Mouse (Mus musculus) intestine, postnatal 0 days (tissue): ENCODE results near the gene BC037034. TPM values are rescaled to one million over a fixed set of nuclear protein-coding genes. Genes with fewer than 3 reads are reported as not detected.

Experiments used
- ATAC-seq: fragments of 200-750 bp; cut with Nextera tagmentation; 2 replicates; pipeline ENCODE4 v1.8.0; 2017; ENCODE audit warnings: mild to moderate bottlenecking, moderate TSS enrichment, moderate library complexity
- H3K27ac ChIP-seq: fragments of 300-500 bp; sonication (generic); 2 replicates; pipeline ENCODE4 v1.5.1; 2014; ENCODE audit warnings: mild to moderate bottlenecking, low read depth, low read length, moderate library complexity
- H3K27me3 ChIP-seq: fragments of 300-500 bp; sonication (generic); replicated peaks from 2 replicates; pipeline ENCODE4 v1.6.1; 2014; ENCODE audit warnings: low read length, mixed read lengths; ENCODE audit not compliant: control insufficient read depth, insufficient read depth
- H3K36me3 ChIP-seq: fragments of 300-500 bp; sonication (generic); 2 replicates; pipeline ENCODE4 v1.6.1; 2014; ENCODE audit warnings: mild to moderate bottlenecking, moderate library complexity; ENCODE audit not compliant: control insufficient read depth, insufficient read depth
- H3K4me1 ChIP-seq: fragments of 300-500 bp; sonication (generic); replicated peaks from 2 replicates; pipeline ENCODE4 v1.6.1; 2014; ENCODE audit warnings: antibody characterized with exemption, low read length, mixed read lengths; ENCODE audit not compliant: control insufficient read depth, insufficient read depth
- H3K4me2 ChIP-seq: fragments of 300-500 bp; sonication (generic); replicated peaks from 2 replicates; pipeline ENCODE4 v1.6.1; 2014; ENCODE audit warnings: low read depth, mild to moderate bottlenecking, moderate library complexity
- H3K4me3 ChIP-seq: fragments of 300-500 bp; sonication (generic); 2 replicates; pipeline ENCODE4 v1.5.1; 2014; ENCODE audit warnings: low read depth, low read length
- H3K9ac ChIP-seq: fragments of 300-500 bp; sonication (generic); 2 replicates; pipeline ENCODE4 v1.6.1; 2014; ENCODE audit warnings: mild to moderate bottlenecking, low read depth, low read length
- H3K9me3 ChIP-seq: fragments of 300-500 bp; sonication (generic); 2 replicates; pipeline ENCODE4 v1.6.1; 2016; ENCODE audit warnings: mixed run types; ENCODE audit not compliant: control insufficient read depth
- CTCF ChIP-seq: sonication (generic); IDR thresholded peaks from 2 replicates; pipeline ENCODE4 v1.5.1; 2016; ENCODE audit warnings: low read depth, mild to moderate bottlenecking, control low read depth, antibody characterized with exemption, moderate library complexity
- WGBS: fragments of 180-500 bp; shearing (Covaris S2); extraction: QIAGEN DNeasy Blood & Tissue Kit; methylation state at CpG from one replicate; pipeline ENCODE4 v1.1.7; 2014; 5-methylcytosine and 5-hydroxymethylcytosine counted together
- polyA plus RNA-seq: library from polyadenylated mRNA; unstranded; fragments of >200 nt; fragmentation: Nextera tagmentation; extraction: Ambion mirVana; gene quantifications from 2 replicates; pipeline ENCODE4 v1.2.1, GENCODE M21; 2015

The BC037034 gene
- polyA plus RNA-seq, 1 experiment from 2014 or later, result 4.8 TPM

DNA sequence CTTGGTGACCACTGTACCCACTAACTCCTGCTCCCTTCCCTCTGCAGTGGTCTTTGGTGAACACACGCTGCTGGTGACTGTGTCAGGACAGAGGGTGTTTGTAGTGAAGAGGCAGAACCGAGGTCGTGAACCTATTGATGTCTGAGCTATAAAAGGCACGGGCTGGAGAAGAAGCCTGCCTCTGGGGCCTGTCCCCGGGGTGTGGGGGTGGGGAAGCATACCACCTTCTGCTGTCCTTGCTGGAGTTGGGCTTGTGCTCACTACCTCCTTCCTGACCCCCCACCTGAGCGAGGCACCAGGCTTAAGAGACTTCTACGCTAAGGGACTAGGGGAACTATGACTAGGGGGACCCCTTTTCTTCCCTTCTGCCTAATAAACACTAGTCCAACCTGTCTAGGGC is 4.8 kb downstream of the BC037034 start:
- Histone ChIP-seq H3K4me3 (no peak overlapping the region), H3K27me3 (no peaks in the 10 kb centered on the region), H3K4me2 (no peak overlapping the region), H3K27ac (no peak overlapping the region), H3K9me3 (no peaks in the 10 kb centered on the region), H3K4me1 (0 out of 2 replicates have a peak, but pooled peaks cover 8% of the 10 kb centered on the region), H3K9ac (no peak overlapping the region), H3K36me3 (peaks cover 32% of the 10 kb centered on the region)
- TF ChIP-seq CTCF, result no peak
- 53% methylated on average over 7 of the region's 7 CpGs for WGBS
- no peak for ATAC-seq

DNA sequence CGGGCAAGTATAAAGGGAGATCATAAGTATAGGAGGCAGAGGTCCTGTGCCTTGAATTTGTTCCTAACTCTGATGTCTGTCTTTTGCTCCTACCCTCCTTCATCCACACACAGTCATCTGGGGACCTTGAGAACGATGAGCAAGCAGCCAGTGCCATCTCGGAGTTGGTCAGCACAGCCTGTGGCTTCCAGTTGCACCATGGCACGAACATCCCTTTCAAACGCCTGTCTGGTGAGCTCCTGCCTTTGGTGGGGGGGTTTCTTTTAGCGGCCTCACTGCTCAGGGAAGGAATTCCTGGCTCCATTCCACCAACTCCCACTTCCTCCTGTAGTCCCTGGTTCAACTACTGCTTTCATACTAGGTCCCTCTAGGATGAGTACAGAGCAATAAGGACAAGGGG is 5.3 kb downstream of the BC037034 start:
- Histone ChIP-seq H3K27me3 (no peaks in the 10 kb centered on the region), H3K9me3 (no peaks in the 10 kb centered on the region), H3K4me2 (no peak overlapping the region), H3K4me1 (0 out of 2 replicates have a peak, but pooled peaks cover 8% of the 10 kb centered on the region), H3K27ac (no peak overlapping the region), H3K4me3 (no peak overlapping the region), H3K36me3 (peaks cover 32% of the 10 kb centered on the region), H3K9ac (no peak overlapping the region)
- ATAC-seq, result no peak
- no peak for TF ChIP-seq CTCF
- WGBS, result 89% methylated on average over 6 of the region's 6 CpGs

DNA sequence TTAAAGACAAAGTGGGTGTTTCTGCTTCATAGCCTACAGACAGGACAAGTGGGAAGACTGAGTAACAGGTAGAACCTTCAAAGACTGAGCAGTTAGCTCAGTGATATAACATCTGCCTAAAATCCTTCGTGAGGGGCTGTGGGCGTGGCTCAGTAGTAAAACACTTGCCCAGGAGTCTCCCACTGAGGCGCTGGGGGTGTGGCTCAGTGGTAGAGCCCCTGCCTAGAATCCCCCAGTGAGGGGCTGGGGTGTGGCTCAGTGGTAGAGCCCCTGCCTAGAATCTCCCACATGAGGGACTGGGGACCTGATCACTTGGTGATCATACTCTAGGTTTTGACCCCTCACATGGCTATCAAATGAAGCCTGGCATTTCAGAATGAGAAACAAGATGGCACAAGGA is 5.8 kb downstream of the BC037034 start:
- no peak for TF ChIP-seq CTCF
- no peak overlapping the region for H3K27ac ChIP-seq
- H3K9me3 ChIP-seq, result no peaks in the 10 kb centered on the region
- H3K4me2 ChIP-seq, result no peak overlapping the region
- 0 out of 2 replicates have a peak, but pooled peaks cover 7% of the 10 kb centered on the region for H3K4me1 ChIP-seq
- H3K9ac ChIP-seq, result no peak overlapping the region
- no peak overlapping the region for H3K4me3 ChIP-seq
- ATAC-seq, result no peak
- WGBS, result 65% methylated on average over 3 of the region's 3 CpGs
- peaks cover 32% of the 10 kb centered on the region for H3K36me3 ChIP-seq
- H3K27me3 ChIP-seq, result no peaks in the 10 kb centered on the region

DNA sequence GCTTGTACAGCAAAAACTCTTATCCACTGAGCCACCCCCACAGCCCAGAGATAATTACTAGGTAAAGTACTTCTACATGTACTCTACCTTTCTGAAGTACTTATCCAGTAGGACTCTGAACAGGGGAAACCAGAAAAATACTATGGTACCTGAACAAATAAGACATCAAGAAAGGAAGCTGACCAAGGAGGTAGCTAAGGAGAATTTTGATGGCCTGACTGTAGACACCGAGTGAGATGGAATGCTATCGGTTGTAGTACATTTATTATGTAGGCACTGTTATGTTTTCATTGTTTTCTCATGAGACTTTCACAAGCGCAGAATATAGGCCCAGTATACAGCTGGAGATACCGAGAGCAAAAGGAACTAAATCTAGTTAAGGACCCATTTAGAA is 6.3 kb downstream of the BC037034 start:
- 91% methylated on average over 4 of the region's 4 CpGs for WGBS
- no peak for ATAC-seq
- Histone ChIP-seq H3K4me3 (no peak overlapping the region), H3K4me1 (0 out of 2 replicates have a peak, but pooled peaks cover 5% of the 10 kb centered on the region), H3K36me3 (peaks cover 32% of the 10 kb centered on the region), H3K4me2 (no peak overlapping the region), H3K27ac (no peak overlapping the region), H3K9me3 (no peaks in the 10 kb centered on the region), H3K27me3 (no peaks in the 10 kb centered on the region), H3K9ac (no peak overlapping the region)
- TF ChIP-seq CTCF, result no peak

DNA sequence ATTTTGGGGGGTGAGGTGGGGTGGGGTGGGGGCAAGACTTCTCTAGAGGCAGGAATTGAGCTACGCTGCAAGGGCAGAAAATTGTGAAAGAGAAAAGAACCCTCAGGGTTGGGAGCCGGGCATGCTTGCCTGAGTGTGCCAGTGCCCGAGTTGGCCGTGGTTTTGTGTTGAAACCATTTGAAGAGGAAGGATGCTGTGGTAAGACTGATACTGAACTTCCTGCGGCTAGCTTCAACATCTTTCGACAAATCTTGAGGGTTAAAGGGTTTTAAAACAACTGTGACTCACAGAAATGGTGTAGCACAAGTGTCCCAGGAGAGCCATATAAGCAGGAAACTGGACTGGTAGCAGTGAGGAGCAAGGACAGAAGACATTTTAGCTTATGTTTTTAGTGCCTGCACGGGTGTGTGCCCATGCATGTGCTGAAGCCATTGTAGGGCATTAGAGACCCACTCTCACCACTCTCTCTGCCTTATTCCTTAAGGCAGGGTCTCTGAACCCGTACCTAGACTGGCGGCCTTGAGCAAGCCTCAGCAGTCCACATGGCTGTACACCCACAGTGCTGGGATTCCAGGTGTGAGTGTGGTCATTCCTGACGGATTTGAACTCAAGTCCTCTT is 6.8 kb downstream of the BC037034 start:
- no peaks in the 10 kb centered on the region for H3K27me3 ChIP-seq
- H3K9me3 ChIP-seq, result no peaks in the 10 kb centered on the region
- 0 out of 2 replicates have a peak, but pooled peaks cover 5% of the 10 kb centered on the region for H3K4me1 ChIP-seq
- no peak overlapping the region for H3K4me3 ChIP-seq
- TF ChIP-seq CTCF, result no peak
- H3K4me2 ChIP-seq, result no peak overlapping the region
- H3K9ac ChIP-seq, result no peak overlapping the region
- WGBS, result 81% methylated on average over 10 of the region's 10 CpGs
- no peak for ATAC-seq
- peaks cover 31% of the 10 kb centered on the region for H3K36me3 ChIP-seq
- H3K27ac ChIP-seq, result no peak overlapping the region

DNA sequence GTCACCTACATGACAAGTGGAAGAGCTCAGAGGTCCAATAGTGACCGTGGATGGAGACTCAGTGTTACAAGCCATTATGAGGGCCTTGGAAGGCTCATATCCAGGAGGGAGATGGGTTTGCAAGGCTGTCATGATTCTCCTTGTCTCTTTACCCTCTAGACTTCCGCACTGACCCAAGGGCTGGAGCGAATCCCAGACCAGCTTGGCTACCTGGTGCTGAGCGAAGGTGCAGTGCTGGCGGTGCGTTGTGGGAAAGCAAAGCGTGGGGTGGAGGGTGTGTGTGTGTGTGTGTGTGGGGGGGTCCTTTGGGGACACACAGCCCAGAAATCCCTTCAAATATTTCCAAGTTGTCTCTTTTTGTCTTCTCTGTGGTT is 7.8 kb downstream of the BC037034 start:
- Histone ChIP-seq H3K4me3 (peak overlapping the region; percentile 61), H3K9ac (peak overlapping the region; percentile 66), H3K27ac (peak overlapping the region; percentile 54), H3K36me3 (peaks cover 22% of the 10 kb centered on the region), H3K9me3 (no peaks in the 10 kb centered on the region), H3K4me2 (peak overlapping the region; percentile 89), H3K27me3 (no peaks in the 10 kb centered on the region), H3K4me1 (0 out of 2 replicates have a peak, but pooled peaks cover 5% of the 10 kb centered on the region)
- ATAC-seq, result 0 out of 2 replicates have a peak, but pooled peaks have one; percentile 9
- no peak for TF ChIP-seq CTCF
- 7% methylated on average over 7 of the region's 7 CpGs for WGBS
